Mouse (Mus musculus): ENCODE results near the gene Adtrp.

Adtrp gene

DNA sequence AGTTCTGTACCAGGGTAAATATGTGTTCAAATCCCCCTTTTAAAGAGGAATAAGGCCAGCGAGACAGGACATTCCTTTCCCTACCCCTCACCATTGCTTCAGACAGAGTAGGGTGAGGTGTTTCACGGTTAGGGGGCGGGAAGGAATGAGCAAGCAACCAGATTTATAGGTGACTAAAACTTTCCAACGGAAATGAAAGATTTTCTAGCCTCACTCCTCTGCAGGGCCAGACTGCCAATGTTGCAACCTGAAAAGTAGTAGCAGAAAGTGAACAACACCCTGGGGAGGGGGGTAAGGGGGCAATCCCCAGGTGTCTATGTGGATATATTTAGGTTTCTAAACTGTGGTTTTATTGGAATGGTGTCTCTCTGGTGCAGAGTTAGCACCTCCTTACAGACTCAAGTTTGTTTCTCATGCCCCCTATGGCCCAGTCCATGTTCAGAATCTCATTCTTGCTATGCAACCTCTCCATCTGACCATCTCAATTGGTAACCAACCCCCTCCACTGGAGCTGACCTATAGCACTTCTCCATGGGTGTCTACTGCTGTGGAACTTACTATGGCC is 73.6 kb downstream of the Adtrp start:
- no peak for DNase-seq

DNA sequence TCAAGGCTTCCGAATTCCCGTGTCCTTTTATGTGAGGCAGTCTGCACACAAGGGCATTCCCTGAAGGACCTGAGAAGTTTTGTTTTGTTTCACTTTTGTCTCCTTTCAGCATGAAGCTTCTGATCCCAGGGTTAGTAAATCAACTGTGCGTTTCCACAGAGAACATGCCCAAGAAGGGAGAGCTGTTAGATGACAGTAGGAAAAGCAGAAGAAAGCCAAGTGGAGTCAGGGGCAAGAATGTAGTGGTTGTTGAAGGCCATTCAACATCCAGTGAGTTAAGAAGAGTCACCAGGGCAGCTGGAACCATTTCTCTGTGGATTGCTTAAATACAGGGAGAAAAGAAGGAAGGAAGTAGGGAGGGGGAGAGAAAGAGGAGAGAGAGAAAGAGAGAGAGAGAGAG is 76.4 kb downstream of the Adtrp start:
- DNase-seq = no peak

DNA sequence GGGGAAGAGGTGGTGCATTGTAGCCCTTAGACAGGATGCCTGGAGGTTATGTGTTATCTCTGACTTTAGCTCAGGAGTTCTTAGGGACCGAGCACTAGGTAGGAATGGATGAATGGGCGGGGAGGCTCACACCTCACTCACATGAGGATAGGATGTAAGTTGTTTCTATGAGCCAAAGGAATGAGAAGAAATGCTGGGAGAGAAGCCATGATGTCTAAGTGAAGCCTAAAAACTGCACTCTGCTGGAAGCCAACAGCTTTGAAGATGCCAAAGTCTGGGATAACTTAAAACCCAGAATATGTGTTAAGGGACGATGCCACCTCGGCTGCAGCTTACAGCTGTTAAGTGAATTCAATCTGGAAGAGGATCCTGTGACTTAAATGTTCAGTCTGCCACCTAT is 79.5 kb downstream of the Adtrp start:
- no peak for DNase-seq

DNA sequence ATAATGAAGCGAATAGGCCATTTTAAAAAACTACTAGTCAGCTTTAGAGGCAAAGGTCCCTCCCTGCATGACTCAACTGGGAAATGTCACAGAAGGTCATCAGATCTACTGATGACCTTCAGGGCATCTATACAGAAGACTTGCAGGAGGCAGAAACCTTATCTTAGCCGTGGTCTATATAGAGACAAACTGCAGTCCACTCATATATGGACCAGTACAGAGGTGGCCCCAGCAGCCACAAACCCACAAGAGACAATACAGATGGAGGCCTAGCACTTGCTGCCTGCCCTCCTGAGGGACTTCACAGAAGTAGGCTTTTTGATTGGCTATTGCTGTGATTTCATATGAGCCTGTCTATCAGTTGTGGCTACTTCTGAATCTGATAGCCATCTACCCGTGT is 85.5 kb downstream of the Adtrp start:
- no peak for DNase-seq

DNA sequence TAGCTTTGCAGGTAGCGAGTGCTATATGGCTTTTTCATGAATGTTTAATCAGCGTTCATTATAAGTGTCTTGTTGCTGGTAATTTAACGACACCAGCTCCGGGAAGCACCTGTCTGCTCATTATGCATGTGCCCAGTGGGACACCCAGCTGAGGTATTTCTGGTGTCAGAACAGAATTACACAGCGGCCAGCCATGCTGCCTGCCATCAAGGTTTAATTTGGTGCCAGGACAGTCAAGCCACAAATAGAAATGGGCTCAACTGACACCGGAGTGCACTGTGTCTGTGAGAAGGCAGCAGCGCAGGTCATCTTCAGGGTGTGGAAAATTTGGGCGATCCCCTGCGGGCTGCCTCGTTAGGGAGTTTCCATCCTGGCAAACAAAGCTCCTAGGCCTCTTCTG is 87.0 kb downstream of the Adtrp start:
- no peak for DNase-seq

DNA sequence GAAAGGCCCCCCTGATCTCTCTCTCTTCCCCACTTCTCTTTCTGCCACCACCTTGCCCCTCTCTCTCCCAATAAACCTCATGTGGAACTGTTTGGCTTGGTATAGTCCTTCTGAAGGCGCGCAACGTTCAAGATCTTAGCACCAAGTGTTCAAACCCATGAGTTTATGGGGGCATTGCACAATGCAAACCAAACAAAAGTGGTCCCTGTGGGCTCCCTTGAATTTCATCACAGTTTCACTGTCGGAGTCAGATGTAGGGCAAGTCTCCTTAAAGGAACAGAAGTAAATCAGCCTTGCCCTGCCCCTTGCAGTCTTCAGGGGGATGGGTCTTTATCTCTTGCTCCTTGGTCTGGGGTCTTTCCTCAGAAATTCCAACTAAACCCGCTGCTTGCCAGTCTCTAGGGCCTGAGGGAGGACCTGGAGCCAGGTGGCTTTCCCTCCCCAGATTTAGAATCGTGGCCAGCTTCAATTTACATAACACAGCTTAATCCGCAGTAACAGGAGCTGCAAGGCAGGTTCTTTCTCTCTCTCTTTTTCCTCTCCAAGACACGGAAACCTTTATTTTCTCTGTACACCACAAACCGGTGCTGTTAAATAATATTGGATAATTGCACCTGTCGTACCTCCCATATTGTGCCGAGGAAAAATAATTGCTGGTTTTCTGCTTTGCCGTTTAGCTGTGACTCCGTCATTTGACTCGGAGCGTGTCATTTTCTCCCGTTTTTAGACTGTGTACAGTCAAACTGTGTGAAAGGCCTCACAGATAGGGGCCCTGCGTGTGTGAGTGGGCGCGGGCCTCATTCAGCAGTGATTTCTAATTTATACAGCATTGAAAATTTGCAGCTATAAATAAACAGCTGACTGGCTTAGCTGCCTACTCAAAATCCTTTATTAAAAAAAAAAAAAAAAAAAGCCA is 88.7 kb downstream of the Adtrp start:
- DNase-seq = no peak

DNA sequence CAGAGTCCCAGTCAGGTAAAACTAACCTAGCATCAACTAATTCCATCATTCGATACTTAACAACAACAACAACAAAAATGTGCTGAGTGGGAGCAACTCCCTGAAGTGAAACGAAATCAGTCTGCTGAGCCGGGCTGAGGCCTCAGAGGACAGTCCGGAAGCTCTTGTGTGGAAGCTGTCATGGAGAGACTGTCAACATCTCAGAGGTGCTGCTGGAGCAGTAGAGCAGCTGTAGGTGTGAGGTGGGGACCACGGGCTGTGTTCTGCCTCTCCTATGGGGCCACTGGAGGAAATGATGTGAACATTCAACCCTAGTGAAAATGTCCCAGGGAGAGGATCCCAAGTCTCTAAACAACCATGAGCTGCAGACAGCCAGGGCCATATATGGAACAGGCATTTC is 94.4 kb downstream of the Adtrp start:
- no peak for DNase-seq

DNA sequence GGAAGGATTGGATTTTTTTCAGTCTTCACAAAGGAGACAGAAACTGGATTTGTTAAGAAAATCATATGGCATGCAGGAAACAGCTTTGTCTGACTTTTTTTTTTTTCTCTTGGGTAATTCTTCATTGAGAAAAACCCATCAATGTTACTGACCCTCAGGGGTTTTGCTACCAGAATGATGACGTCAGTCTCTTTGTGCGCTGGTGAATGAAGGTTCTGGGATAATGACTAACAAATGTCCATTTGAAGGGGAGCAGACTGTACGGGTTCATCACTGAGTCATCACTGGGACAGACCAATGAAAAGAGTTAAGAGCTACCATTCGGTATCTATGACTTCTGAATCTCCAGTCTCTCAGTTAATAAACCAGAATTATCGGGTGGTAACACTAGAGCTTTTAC is 97.0 kb downstream of the Adtrp start:
- DNase-seq = no peak

DNA sequence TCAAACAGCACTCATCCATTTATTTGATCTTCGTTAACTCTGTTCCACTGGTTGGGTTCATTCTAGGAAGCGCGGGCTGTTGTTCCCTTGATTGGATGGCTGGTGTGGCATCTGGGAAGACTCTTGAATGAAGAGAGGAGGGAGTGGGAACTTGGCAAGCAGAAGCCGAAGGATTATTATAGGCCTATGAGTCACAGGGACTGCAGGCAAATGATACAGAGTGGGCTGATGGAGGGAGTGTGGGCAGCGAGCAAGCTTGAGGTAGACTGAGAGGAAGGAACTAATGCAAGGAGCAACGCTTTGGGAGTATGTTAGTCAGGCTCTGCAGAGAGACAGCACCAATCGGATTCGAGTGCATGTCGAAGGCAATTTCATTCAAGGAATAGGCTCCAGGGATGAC is 98.6 kb downstream of the Adtrp start:
- no peak for DNase-seq

DNA sequence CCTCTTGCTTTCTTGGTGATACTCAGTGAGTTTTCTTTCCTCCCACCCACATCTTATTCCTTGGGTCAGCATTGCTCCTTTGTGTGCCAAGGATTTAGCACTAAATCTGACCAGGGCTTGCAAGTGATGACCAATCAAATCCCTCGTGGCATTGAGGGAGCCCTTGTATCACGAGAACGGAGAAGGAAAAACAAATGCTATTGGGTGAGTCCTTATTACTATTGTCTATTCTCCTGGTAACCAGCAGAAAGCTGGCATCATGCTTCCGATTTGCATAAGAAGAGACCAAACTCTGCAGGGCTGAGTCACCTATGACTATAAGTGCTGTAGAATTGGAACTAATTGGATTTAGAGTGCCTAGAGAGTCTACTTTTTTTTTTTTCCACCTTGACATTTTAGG is 99.8 kb downstream of the Adtrp start:
- no peak for DNase-seq

DNA sequence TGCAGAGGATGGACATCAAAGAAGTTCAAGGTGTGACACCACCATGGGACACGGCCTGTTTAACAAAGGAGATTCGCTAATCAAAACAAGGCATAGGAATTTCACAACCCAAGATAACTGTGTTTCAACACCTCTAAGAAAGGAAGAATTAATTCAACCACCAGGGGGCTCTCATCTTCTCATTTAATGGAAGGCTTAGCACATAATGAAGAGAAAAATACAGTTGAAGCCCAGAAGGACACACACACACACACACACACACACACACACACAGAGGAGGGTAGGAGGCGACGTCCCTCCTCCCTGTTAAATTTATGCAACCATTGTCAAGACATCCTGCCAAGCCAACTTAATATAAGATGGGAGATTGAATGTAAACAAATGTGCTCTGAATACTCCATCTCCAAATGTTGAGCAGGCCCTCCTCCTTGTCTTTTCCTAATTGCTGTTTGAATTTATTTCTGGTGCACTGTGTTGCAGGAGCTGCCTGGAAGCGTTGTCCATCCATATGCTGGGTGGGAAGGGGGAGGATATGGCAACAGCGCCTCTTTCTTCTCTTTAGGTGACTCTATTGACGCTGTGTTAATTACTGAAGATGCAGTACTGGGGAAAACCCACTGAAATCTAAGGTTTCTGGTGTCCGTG is 100.4 kb downstream of the Adtrp start:
- no peak for DNase-seq

DNA sequence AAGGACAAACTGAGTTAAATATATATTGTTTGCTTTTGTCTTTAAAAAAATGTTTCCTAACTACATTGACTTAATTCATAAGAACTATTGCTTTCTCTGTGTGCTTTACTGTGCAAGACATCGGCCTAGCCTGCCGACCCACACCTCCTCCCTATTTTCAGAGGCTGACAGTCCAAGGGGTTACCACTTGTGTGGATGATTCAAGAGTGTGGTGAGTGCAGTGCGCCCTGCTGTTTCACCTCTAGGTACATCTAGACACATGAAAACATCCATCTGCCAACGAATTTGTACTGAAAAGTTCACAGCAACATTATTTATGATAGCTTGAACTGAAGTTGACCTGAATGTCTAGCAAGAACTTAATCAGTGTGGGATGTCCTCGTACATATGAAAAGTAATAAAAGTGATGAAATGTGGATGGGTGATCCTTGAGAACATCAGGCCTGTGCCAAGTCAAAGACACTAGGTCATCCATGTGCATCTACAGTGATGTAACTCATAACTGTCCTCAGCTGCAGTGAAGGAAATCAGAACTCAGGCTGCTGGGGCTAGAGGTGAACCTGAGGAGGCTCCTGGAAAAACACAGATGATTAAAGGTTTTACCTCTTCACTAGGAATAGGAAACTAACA is 106.9 kb downstream of the Adtrp start:
- no peak for DNase-seq

DNA sequence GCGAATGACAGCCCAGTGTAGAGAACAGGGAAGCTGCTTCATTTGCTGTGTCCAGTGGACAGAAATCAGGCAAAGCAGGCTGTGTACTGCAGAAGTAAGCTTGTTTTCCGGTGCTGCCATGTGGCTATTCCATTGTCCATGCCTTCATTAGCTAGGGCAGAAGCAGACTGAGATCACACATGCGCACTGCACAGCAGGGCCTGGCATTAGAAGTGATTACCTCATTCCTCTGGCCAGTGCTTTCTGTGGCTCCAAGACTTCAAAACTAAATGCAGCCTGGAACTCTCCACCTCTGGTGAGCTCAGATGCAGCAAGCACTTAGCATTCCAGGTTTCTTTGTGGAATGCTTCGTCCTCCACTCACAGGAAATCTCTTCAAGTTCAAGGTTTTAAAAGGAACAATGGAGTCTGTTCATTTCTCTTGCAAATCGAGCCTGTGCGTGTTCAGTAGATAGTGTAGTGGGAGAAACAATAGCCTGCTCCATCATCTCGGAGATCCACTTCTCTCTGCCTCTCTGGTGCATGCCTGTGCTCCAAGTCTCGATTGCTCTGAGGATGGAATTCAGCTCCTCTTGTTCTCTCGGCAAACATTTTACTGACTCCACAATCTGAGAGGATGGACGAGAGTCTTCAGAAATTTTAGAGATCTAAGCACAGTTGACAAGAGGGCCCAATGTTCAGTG is 109.7 kb downstream of the Adtrp start:
- DNase-seq = no peak

DNA sequence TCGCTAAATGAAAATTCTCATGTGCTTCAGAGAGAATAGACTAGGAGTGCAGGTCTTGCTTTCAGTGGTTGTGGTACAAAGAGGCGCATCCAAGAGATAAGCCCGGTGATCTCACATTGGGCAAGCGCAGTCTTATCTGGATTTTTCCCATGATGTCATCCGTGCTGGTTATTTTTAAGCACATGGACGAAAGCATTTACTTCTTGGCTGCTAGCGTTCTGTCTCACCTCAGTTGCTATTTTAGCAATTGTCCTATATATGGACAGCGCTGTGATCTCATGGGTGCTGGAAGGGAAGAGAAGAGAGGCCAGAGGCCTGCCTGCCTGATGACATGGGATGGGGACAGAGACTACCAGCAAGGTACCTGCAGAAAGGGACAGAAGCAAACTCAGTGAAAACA is 117.8 kb downstream of the Adtrp start:
- DNase-seq = no peak

DNA sequence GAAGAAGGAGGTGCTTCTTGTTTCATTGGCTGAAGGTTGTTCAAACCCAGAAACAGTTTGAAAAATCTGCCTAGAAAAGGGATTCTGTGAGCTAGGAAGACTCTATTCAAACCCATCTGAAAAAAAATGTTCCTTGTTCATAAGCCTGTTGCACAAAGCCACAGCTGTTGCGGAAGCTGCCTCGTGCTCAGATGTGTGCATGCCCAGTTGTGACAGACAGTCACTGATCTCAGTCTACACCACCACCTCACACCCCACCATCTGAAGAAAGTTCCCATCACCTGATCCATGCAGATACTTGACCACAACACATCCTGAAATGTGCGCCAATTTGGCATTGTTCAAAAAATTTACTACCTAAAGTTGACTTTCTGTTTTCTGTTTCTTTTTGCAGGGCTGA is 119.7 kb downstream of the Adtrp start:
- no peak for DNase-seq

DNA sequence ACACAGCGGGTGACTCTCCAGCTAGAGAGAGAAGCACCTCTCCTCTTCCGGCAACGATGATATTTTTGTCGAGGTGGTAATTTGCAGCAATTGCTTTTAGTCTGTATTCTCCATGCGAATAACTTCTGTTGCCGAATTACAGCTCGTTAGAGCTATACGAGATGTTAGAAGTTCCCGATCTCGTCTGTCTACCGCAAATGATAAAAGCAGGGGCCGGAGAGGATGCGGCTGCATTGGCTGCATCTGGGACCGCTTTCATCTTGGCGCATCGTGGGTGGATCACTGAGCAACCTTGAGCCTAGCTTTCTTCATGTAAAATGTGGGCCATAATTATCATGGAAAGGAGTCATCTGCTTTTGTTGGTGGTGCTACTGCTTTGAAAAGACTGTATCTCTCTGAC is 128.2 kb downstream of the Adtrp start:
- no peak for DNase-seq

DNA sequence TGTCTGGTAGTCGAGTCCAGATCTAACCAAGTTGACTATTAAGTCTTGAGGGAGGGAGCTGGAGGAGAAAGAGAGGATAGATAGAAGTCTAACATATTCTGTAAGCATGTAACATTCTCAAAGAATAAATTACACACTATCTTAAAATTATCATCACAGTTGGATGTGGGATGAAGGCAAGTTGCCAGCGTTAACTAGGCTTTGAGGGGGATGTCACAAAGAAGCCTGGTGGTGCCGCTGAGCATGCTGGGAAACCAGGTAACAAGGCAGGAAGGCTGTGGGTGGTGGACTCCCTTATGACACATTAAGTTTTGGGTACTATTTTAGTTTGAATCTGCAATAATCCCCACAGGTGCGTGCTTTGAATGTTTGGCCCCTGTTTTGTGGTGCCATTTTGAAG is 129.4 kb downstream of the Adtrp start:
- no peak for DNase-seq

Data from liver (tissue).